Mouse (Mus musculus) layer of hippocampus, adult 18-20 months (tissue): ENCODE measurements at regions not wholly inside any gene's neighbourhood (a gene's known extent, or its start where the extent isn't known, plus 50 kb on each side); places are given as distances from the start of the nearest gene placed in this dataset.

Source experiments
- DNase-seq, 2 experiments: peaks; one replicate each; pipeline ENCODE4 v3.0.0; 2022; ENCODE audit warnings: low spot score in 2 of 2

DNA sequence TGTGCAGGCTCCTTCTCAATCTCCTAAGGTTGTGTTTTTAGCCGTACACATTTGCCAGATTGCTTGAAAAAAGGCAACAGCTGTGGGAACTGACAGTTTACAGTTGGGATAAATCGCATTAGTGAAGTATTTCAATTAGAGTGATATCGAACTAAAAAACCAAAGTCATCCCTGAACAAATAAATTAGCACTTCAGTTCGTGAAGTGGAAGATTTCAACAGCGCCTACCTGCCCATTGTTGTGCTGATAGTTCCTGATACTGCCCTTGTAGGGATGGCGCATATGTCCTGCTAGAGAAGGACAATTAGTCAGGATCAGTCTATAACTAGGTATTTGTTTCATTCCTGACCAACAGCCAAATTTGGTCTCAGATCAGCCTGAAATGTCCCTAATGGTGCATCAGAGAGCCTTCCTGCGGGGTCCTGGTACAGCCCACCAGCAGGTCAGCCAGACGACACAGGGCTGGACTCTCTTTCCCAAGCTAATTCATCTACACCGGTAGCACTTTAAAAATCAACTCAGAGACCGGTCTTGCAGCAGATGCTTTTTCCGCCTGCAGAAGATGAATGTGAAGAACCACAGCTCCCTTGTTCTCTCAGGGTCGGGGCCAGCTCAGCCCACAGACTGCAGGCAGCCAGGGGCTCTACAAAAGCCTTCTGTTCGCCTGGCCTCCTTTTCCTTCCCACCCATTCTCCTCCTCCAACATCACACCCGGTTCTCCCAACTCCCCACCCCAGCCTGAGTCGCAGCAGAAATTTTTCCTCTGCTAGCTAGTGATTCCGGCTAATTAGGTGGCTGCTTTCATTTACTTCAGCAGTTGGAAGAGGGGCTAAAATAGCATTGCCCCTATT lies 146.1 kb downstream of the Psat1 start:
- DNase-seq = peak; percentile 76 to 85

DNA sequence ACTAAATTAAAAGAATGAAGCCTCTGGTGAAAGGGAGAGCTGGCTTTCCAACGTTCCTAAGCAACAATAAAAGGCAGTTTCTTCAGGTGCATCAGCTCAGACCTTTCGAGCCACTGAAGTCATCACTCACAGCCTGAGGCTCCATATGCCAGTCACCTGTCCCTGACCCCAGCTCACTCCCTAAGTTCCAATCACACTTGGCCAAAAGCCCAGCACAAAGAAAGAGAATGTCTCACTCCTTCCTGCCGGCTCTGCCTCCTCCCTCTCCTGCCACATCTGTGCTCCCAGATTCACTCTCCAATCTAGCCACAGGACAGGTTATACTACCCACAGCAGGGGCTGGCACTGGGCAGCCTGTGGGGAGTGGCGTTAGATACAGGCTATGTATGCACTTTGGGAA lies 150.7 kb downstream of the Psat1 start:
- no peak for DNase-seq

DNA sequence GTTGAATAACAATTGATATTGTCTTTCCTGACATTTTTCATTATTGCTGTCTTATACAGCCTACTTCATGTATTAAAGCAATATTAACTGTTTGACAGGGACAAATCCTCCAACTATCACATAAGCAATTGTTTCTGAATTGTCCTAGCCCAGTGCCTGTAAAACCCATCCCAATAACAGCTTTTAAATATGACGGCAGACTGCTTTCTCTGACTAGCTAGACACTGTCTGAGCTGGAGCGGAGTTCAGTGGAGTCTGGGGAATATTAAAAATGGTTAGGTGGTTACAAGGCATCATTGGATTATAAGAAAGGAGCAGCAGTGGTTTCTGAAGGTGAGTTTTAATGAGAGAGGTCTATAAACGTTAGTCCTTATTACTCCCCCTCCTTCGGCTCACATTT lies 155.2 kb downstream of the Psat1 start:
- DNase-seq = no peak

DNA sequence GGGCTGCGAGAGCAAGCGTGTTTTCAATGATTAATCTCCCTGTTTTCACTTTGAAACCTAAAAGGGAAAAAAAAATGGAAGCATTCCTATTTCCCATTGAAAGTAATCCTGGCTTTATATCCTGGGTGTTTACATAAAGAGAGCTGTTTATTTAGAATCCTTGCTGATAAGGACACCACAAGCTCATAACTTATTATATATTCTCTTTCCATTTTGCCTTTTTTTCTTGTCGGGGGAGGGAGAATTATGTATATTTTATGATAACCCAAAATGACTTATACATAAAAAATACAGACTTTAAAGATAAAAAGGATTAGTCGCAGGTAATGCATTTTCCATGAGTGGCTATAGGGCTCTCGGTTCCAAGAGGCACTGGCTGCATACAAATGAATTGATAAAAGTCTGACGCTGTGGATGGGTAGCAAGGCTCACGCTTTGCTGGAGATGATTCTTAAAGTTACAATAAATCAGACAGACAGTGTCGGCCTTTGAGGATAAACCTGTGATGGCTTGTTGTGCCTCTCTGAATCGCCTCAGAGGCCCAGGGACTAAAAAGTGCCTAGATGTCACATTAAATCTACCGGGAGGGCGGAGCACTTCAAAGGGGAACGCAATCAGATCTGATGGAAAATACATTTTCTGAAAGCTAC lies 155.7 kb downstream of the Psat1 start:
- no peak for DNase-seq

DNA sequence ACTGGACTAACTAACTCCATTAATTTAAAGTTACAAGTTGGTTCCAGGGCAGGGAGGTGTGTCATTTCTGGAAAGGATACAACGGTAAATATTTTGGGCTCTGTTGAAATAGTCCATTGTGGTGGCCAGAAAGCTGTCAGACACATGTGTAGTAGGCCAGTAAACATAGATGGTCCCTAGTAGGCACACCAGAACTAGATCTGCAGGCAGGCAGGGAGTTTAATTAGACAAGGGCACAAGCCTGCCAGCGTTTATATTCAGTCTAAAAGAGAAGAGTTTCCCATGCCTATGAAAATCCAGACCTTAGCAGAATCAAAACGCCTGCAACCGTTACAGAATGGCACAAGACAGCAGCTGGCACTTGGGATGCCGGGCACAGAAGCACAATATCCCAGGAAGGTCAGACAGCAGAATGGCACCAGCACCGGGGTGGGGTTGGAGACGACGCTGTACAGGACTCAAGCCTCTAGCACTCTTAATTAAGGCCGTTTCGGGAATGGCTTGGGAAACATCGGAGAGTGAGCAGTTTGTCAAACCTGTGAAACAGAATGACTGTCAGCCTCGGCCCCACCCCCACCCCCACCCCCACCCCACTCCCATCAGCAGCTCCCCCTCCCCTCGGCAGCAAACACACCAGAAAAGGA lies 156.4 kb downstream of the Psat1 start:
- DNase-seq = no peak

DNA sequence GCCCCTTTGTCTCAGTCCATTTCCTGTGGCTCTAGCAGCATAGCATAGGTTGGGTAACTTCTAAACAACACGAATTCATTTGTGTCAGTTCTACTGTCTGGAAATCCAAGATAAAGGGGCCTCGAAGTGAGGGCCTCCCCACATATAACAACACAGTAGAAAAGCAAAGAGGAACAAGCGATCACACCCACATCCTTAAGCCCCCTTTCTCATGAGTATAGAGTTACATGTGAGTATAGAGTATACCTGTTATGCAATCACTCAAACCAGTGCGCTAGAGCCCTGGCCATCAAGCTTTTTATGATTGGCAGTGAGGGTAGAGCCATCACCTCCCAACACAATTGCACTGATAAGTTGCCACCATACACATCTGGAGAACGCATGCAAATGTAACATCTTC lies 157.4 kb downstream of the Psat1 start:
- no peak for DNase-seq

DNA sequence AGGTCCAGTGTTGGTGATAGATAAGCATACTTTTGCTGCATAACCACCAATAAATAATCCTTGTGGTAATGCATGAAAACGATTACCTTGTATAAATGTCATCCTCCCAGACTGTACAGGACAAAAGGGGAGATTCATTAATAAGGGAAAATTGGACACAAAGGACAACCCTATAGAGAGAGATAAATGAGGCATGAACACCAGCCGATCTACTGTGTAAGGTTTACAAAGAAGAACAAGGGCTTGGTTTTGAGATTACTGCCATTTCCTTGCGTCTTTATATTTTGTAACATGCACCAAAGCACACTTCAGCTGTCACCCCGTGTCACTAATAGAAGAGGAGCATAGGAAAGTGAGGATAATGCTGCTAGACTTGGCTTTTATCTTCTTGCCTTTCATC lies 162.5 kb downstream of the Psat1 start:
- no peak for DNase-seq

DNA sequence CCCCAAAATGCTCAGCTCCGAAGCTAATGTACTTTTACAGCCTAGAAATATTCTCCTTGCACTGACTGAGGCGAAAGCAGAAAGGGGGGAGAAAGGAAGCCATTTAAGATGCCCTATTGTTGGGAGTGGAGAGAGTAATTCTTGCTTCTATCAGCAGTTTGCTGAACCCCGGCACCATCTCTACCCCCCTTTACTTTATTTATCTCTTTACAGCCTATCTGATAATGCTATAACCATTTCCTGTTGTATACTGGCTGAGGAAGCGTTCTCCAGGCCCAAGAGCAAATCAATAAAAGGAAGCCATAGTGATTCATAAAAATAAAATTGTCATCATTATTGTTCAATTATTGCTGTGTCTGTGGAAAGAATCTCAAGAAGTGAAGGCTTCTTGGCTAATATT lies 177.5 kb downstream of the Psat1 start:
- no peak for DNase-seq

DNA sequence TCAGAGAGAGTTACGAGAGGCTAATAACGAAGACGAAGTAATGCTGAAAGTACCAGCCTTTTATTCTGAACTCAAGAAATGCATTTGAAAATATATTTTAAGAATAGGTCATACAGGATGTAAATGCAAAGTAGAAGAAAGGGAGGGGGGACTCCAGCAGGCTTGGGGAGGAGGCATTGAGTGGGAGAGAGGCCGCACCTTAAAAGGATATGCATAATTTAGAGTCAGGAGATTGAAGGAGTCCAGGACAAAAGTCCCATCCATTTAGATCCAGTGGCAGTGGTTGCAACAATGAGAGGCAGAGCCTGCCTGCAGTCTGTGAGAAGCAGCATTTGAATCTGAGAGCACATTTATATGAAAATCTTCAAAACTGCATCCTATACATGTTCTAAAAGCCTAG lies 186.1 kb downstream of the Psat1 start:
- no peak for DNase-seq

DNA sequence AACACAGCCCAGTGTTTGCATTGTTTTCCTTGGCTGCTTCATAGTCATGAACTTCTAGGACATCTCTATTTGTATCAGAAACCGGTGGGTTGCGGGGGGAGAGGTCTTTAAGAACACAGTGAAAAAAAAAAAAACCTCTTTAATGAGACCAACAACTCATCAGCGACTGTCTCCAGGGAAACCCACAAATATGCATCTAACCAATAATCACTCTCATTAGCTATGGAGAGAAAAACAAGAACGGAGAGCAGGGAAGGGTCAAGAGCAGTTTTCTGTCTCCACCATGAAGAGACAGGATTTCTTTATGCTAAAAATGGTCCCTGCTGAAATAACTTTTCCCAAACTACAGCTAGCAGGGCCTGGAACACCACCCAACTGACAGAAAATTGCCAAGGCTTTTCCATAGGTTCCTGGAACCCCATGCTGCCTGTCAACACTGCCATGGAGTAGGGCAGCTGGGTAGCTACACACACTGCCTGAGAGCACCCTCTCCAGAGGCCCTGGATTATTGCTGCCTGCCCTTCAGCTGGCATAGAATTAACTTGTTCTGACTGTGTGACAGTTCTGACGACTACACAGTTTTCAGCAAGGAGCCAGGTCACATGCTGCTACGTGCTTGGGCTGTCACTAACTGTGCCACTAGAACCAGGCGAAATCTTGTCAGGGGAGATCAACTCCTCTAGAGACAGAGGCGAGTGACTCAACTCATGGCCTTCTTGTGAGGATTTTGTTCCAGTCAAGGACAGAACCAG lies 201.9 kb downstream of the Psat1 start:
- no peak for DNase-seq

DNA sequence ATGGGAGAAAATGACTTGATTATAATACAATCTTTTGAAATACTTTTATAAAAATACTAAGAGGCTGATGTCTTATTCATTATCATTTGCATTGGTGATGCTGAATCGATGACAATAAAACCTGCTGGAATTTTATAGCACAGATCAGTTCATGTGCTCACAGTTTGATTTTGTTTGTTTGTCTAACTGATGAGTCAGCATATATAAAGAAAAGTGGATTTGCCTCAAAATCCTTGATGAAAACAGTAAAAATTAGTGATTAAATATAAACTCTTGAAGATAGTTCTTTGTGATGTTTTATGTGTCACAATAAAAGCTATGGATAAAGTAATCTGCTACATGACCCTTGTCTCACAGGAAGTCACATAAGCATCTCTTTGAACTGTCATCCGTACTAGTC lies 210.9 kb downstream of the Psat1 start:
- no peak for DNase-seq

DNA sequence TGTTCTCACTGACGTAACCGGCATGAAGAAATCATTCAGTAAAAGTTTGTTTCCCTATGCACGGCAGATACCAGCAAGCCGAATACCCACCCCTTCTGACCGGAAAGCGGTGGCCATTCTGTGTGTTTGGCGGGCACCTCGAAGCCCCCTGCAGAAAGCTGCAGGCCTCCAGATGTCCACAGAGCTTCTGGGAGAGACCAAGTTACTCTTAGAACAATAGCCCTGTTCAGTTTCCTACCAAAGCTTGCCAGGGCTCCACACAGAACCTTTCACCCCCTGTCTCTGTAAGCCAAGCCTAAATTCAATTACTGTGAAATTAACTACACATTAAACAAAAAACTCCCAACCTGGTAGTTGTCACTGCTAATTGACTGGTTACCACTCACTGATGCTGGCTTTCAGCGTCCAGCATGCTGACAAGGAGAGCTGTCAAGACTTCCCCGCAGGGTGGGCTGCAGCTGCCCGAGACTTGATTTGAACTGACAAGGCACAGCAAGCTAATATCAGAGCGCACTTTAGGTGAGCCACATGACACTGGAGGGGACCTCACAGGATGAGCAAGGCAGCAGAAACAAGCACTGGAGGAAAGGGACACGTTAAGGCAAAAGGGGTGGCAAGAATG lies 220.2 kb downstream of the Psat1 start:
- DNase-seq = no peak

DNA sequence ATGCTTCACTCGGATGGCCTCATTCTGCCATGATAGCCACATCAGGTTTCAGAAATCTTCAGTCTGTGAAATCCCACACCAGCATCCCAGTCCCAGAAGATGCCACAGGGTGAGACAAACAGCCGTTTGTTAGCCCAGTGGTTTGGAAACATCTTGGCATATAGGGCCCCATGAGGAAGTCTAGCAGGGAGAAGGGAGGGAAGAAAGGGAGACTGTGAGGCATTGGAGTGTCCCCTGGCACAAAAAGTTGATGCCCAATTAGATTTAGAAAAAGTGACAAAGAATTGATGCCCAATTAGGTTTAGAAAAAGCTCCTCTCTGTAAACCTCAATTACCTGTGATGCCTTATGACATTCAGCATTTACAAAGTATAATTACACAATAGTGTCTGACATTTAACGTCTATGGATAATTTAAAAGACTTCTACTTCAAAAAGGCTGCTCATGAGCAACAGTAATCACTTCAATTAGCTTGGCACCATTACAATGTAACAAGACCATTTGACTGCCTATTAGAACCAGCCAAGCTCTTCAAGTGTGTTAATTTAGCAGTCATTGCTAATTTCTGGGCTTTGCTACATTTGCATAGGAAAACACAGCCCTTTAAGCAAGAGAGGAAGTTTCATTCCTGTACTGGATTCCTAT lies 254.6 kb downstream of the Psat1 start:
- no peak for DNase-seq

DNA sequence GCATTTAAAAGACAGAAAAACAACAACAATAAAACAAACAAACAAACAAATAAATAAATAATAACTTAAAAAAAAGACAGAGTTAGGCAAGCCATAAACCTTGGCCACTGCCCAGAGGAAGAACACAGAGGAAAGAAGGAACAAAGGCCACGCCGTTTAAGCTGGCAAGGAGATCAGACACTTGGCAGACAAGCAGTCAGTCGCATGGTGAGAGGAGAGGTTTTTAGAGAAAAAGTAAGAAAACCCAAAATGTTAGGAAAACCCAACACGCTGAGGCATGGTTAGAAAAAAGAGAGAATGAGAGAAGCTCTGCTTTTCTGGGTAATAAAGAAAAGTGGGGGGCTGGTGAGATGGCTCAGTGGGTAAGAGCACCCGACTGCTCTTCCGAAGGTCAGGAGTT lies 277.1 kb downstream of the Psat1 start:
- DNase-seq = no peak

DNA sequence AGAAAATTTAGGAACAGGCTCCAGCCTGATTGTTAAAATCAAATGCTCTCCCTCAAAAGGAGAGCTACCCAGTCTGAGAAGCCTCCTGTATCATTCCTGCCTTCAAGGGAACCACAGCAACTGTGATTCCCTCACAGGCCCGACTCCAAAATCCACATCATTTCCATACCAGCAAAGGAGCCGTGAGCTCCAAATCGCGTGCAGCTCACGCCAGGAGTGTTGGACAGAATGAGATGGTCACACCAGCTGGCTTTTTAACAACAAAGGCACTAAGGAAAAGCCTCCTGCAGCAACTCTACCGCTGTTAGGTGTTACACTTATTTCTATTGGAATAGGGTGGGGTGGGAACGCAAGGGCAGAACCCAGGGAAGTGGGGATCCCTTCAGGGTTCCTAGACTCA lies 277.6 kb downstream of the Psat1 start:
- no peak for DNase-seq

DNA sequence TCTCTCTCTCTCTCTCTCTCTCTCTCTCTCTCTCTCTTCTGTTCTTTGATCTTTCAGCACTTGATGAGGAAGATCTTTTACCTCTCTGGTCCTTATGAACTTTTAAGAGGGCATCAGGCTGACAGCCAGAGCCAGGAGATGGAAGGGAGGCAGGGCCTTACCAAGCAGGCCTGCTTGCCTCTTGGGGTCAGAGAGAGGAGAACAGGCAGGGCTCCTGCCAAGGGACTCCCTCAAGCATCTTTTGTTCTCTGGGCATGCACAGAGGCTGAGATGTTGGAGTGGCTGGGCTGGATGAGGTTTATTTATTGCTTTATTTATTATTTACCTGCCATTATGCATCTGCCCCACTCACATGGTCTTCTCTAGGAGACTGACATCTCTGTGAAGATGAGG lies 278.5 kb downstream of the Psat1 start:
- DNase-seq = no peak

DNA sequence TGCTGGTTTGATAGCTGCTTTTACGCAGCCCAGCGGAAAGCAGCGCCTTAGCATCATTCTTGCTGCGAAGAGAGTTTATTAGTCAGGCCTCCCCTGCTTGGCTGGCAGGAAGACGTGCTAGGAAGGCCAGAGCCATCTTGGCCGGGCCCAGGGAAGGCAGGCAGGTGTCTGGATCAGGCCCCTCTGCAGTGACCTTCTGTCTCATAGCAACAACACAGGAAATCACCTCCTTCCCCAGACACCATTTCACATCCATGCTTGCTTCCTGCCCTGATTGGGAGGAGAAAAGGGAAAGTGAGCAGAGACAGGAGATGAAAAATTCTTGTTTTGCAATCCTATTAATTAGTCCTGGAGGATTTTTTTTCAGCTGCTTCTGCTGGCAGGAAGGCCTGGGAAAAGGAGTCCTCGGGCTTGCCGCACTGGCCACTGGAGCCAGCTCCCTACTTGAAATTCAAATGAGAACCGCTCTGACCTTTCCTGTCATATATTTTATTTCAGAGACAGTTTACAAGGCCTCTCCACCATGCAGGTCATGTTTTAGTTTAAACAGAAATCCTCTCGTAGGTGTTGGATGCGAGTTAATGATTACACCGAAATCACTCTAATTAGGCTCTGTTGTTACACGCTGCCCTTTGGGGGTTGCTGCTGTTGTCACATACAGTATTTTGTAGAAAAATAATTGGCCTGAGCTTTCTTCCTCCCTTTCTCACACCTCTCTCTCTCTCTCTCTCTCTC lies 279.1 kb downstream of the Psat1 start:
- DNase-seq = peak in 1 of 2 experiments; percentile 28

DNA sequence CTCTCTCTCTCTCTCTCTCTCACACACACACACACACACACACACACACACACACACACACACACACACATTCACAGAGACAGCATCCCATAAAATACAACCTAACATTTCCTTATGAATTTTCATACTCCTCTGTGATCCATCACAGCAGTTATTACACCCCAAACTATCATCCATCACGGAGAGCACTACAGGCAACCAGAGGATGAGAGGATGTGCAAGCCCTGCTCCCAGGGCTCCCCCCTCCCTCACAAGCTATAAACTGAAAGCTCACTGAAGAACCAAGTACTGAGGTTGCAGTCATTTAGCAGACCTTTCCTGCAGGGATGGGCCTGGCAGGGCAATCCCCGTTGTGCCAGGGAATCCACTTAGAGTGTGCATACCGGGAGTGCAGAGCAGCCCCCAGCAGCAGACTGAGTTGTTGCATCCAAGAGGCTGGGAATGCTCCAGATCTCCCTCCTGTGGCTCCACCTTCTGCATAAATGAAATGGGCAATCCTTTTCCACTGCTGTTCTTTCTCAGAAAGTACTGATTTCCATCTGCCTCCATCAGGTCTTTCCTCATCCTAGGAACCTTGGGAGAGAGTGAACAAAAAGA lies 283.4 kb downstream of the Psat1 start:
- DNase-seq = no peak

DNA sequence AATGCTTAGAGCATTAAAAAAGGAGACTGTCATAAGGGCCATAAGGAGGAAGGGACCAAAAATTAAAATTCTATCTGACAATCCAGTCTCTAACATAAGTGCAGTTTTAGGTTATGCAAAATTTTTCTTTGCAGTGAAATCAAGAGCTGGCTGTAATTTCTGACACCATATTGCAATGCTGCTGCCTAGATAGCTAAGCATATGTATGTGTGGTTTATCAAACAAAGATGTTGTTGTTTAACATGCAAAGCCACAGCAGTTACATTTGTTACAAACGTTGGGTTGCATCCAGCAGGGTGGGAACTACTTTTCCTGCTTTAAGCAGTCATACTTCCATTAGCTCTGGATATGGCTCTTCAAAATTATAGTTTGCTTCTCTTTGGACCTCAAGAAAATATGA lies 288.5 kb downstream of the Psat1 start:
- DNase-seq = no peak

DNA sequence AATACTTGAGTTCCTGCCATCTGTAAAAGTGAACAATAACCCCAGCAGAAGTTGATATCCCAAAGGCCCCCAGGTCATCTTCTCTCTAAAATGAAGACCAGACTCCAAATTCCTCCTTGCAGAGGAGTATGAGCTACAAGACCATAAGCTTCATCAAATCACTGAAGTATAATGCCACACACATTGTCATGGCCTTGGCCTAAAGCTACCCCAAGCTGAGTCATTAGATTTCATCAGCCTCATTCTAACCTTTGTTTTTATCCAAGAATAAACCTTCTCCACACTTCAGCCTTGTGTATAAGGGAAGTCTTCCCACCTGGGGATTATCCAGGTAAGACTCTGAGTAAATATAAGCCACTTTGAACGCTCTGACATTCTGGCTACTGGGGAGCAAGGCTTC lies 289.3 kb downstream of the Psat1 start:
- no peak for DNase-seq
